Mouse (Mus musculus): ENCODE measurements around the gene Krtap10-10. TPM values are rescaled to one million over a fixed set of nuclear protein-coding genes. Genes with fewer than 3 reads are reported as not detected.
"Not testable (repeated sequence)": the region's sequence is repeated elsewhere in the genome, so short reads cannot be mapped to it uniquely, and the experiment has no call there.

Krtap10-10 gene
- polyA plus RNA-seq (2014; fragmentation: Nextera tagmentation; extraction: Ambion mirVana): not detected in 2 replicates

- Histone ChIP-seq H3K9me3 (ENCODE audit: control insufficient read depth, low read length) (no peaks in the 10 kb centered on the region), H3K36me3 (ENCODE audit: control insufficient read depth, insufficient read depth, low read length) (no peaks in the 10 kb centered on the region), H3K27ac (replicated peaks; ENCODE audit: low read depth, low read length) (no peak within 1 kb of the TSS), H3K4me2 (ENCODE audit: low read length) (no peak within 1 kb of the TSS), H3K9ac (replicated peaks; ENCODE audit: low read length) (no peak within 1 kb of the TSS), H3K4me1 (ENCODE audit: control insufficient read depth, insufficient read depth, low read length) (no peaks in the 10 kb centered on the region), H3K27me3 (ENCODE audit: control insufficient read depth, insufficient read depth, low read length) (no peaks in the 10 kb centered on the region), H3K4me3 (replicated peaks; ENCODE audit: low read depth, low read length) (no peak within 1 kb of the TSS)
- ATAC-seq (ENCODE audit: low FRiP score, low TSS enrichment): no peak
- DNase-seq: no peak
- WGBS: 75% methylated on average over 9 of the region's 9 CpGs
Observed at GRCm38 (mm10) chr10:77835647-77836046, at the start of gene Krtap10-10. Gene Krtap10-10, plus strand, starts transcription at chr10:77835947.

- not testable (repeated sequence) for H3K27me3 ChIP-seq (ENCODE audit: control insufficient read depth, insufficient read depth, low read length); H3K4me3 ChIP-seq (replicated peaks; ENCODE audit: low read depth, low read length); H3K4me1 ChIP-seq (ENCODE audit: control insufficient read depth, insufficient read depth, low read length); H3K27ac ChIP-seq (replicated peaks; ENCODE audit: low read depth, low read length); DNase-seq; H3K9ac ChIP-seq (replicated peaks; ENCODE audit: low read length); H3K36me3 ChIP-seq (ENCODE audit: control insufficient read depth, insufficient read depth, low read length); H3K4me2 ChIP-seq (ENCODE audit: low read length); ATAC-seq (ENCODE audit: low FRiP score, low TSS enrichment); H3K9me3 ChIP-seq (ENCODE audit: control insufficient read depth, low read length)
- 83% methylated on average over 1 of the region's 1 CpGs for WGBS
Observed at GRCm38 (mm10) chr10:77787876-77788275, 47.9 kb upstream of the Krtap10-10 start, which contains the start of gene Gm7137. Gene Gm7137, minus strand, starts transcription at chr10:77788200.

- no peak for ATAC-seq (ENCODE audit: low FRiP score, low TSS enrichment)
- Histone ChIP-seq H3K36me3 (ENCODE audit: control insufficient read depth, insufficient read depth, low read length) (no peaks in the 10 kb centered on the region), H3K4me2 (ENCODE audit: low read length) (no peak overlapping the region), H3K27ac (replicated peaks; ENCODE audit: low read depth, low read length) (no peak overlapping the region), H3K4me3 (replicated peaks; ENCODE audit: low read depth, low read length) (no peak overlapping the region), H3K9ac (replicated peaks; ENCODE audit: low read length) (no peak overlapping the region), H3K4me1 (ENCODE audit: control insufficient read depth, insufficient read depth, low read length) (no peaks in the 10 kb centered on the region), H3K27me3 (ENCODE audit: control insufficient read depth, insufficient read depth, low read length) (no peaks in the 10 kb centered on the region), H3K9me3 (ENCODE audit: control insufficient read depth, low read length) (no peaks in the 10 kb centered on the region)
- DNase-seq: no peak
- 94% methylated on average over 2 of the region's 2 CpGs for WGBS
Observed at GRCm38 (mm10) chr10:77788621-77789020, 47.1 kb upstream of the Krtap10-10 start.

GRCm38 (mm10) chr10:77794976-77795375 is 40.8 kb upstream of the Krtap10-10 start, which contains the start of gene Gm9639:
Gene Gm9639, minus strand, starts transcription at chr10:77795076.
- H3K27me3 ChIP-seq (ENCODE audit: control insufficient read depth, insufficient read depth, low read length): no peaks in the 10 kb centered on the region
- ATAC-seq (ENCODE audit: low FRiP score, low TSS enrichment) (no peak), DNase-seq (no peak)
- H3K27ac ChIP-seq (replicated peaks; ENCODE audit: low read depth, low read length): no peak within 1 kb of the TSS
- H3K9ac ChIP-seq (replicated peaks; ENCODE audit: low read length): no peak within 1 kb of the TSS
- H3K4me1 ChIP-seq (ENCODE audit: control insufficient read depth, insufficient read depth, low read length): no peaks in the 10 kb centered on the region
- H3K36me3 ChIP-seq (ENCODE audit: control insufficient read depth, insufficient read depth, low read length): no peaks in the 10 kb centered on the region
- no peaks in the 10 kb centered on the region for H3K9me3 ChIP-seq (ENCODE audit: control insufficient read depth, low read length)
- 50% methylated on average over 2 of the region's 2 CpGs for WGBS
- no peak within 1 kb of the TSS for H3K4me3 ChIP-seq (replicated peaks; ENCODE audit: low read depth, low read length)
- H3K4me2 ChIP-seq (ENCODE audit: low read length): no peak within 1 kb of the TSS

- Histone ChIP-seq H3K27me3 (ENCODE audit: control insufficient read depth, insufficient read depth, low read length) (no peaks in the 10 kb centered on the region), H3K9ac (replicated peaks; ENCODE audit: low read length) (no peak overlapping the region), H3K36me3 (ENCODE audit: control insufficient read depth, insufficient read depth, low read length) (no peaks in the 10 kb centered on the region), H3K4me1 (ENCODE audit: control insufficient read depth, insufficient read depth, low read length) (no peaks in the 10 kb centered on the region), H3K4me2 (ENCODE audit: low read length) (no peak overlapping the region), H3K27ac (replicated peaks; ENCODE audit: low read depth, low read length) (0 out of 2 replicates have a peak overlapping the region, but pooled peaks have one; percentile 38), H3K9me3 (ENCODE audit: control insufficient read depth, low read length) (no peaks in the 10 kb centered on the region), H3K4me3 (replicated peaks; ENCODE audit: low read depth, low read length) (no peak overlapping the region)
- 19% methylated on average over 3 of the region's 3 CpGs for WGBS
- ATAC-seq (ENCODE audit: low FRiP score, low TSS enrichment) (no peak), DNase-seq (peak; percentile 11)
Observed at GRCm38 (mm10) chr10:77797677-77798076, 38.1 kb upstream of the Krtap10-10 start.

GRCm38 (mm10) chr10:77798164-77798920 is 37.4 kb upstream of the Krtap10-10 start:
- H3K27me3 ChIP-seq (ENCODE audit: control insufficient read depth, insufficient read depth, low read length); H3K4me3 ChIP-seq (replicated peaks; ENCODE audit: low read depth, low read length); H3K9me3 ChIP-seq (ENCODE audit: control insufficient read depth, low read length); ATAC-seq (ENCODE audit: low FRiP score, low TSS enrichment); H3K9ac ChIP-seq (replicated peaks; ENCODE audit: low read length); H3K4me2 ChIP-seq (ENCODE audit: low read length); H3K4me1 ChIP-seq (ENCODE audit: control insufficient read depth, insufficient read depth, low read length); H3K36me3 ChIP-seq (ENCODE audit: control insufficient read depth, insufficient read depth, low read length); DNase-seq: not testable (repeated sequence)
- H3K27ac ChIP-seq (replicated peaks; ENCODE audit: low read depth, low read length): peak overlapping the region; percentile 37; the same call in 1 of the 2 replicates
- WGBS: 45% methylated on average over 3 of the region's 3 CpGs

- 67% methylated on average over 8 of the region's 8 CpGs for WGBS
- peak within 1 kb of the TSS; percentile 37; the same call in 1 of the 2 replicates for H3K27ac ChIP-seq (replicated peaks; ENCODE audit: low read depth, low read length)
- no peak within 1 kb of the TSS for H3K4me2 ChIP-seq (ENCODE audit: low read length)
- H3K9me3 ChIP-seq (ENCODE audit: control insufficient read depth, low read length): no peaks in the 10 kb centered on the region
- DNase-seq (no peak), ATAC-seq (ENCODE audit: low FRiP score, low TSS enrichment) (0 out of 2 replicates have a peak, but pooled peaks have one; percentile 17)
- H3K9ac ChIP-seq (replicated peaks; ENCODE audit: low read length): no peak within 1 kb of the TSS
- no peak within 1 kb of the TSS for H3K4me3 ChIP-seq (replicated peaks; ENCODE audit: low read depth, low read length)
- no peaks in the 10 kb centered on the region for H3K36me3 ChIP-seq (ENCODE audit: control insufficient read depth, insufficient read depth, low read length)
- H3K27me3 ChIP-seq (ENCODE audit: control insufficient read depth, insufficient read depth, low read length): no peaks in the 10 kb centered on the region
- H3K4me1 ChIP-seq (ENCODE audit: control insufficient read depth, insufficient read depth, low read length): no peaks in the 10 kb centered on the region
Observed at GRCm38 (mm10) chr10:77798921-77799508, 36.7 kb upstream of the Krtap10-10 start, which contains the start of gene Gm19668. Gene Gm19668, minus strand, starts transcription at chr10:77799133.

GRCm38 (mm10) chr10:77804095-77804494 is 31.7 kb upstream of the Krtap10-10 start:
- no peaks in the 10 kb centered on the region for H3K27me3 ChIP-seq (ENCODE audit: control insufficient read depth, insufficient read depth, low read length)
- no peak overlapping the region for H3K4me3 ChIP-seq (replicated peaks; ENCODE audit: low read depth, low read length)
- H3K9me3 ChIP-seq (ENCODE audit: control insufficient read depth, low read length): no peaks in the 10 kb centered on the region
- H3K27ac ChIP-seq (replicated peaks; ENCODE audit: low read depth, low read length): no peak overlapping the region
- no peak overlapping the region for H3K9ac ChIP-seq (replicated peaks; ENCODE audit: low read length)
- no peak overlapping the region for H3K4me2 ChIP-seq (ENCODE audit: low read length)
- WGBS: 86% methylated on average over 3 of the region's 3 CpGs
- H3K36me3 ChIP-seq (ENCODE audit: control insufficient read depth, insufficient read depth, low read length): no peaks in the 10 kb centered on the region
- H3K4me1 ChIP-seq (ENCODE audit: control insufficient read depth, insufficient read depth, low read length): no peaks in the 10 kb centered on the region
- ATAC-seq (ENCODE audit: low FRiP score, low TSS enrichment) (no peak), DNase-seq (no peak)

Measured in midbrain, embryonic 14.5 days (tissue).